Mouse (Mus musculus) forebrain, embryonic 15.5 days (tissue): ENCODE measurements around the gene Lsm14b. TPM values are rescaled to one million over a fixed set of nuclear protein-coding genes. Genes with fewer than 3 reads are reported as not detected.

ENCODE experiments used
- ATAC-seq: fragments of 200-750 bp; cut with Nextera tagmentation; replicated peaks from 2 replicates; pipeline ENCODE4 v1.8.0; 2017; ENCODE audit warnings: mild to moderate bottlenecking, moderate TSS enrichment, moderate library complexity
- H3K27ac ChIP-seq: fragments of 300-500 bp; sonication (generic); replicated peaks from 2 replicates; pipeline ENCODE4 v1.5.1; 2015; ENCODE audit warnings: mild to moderate bottlenecking, inconsistent platforms
- H3K27me3 ChIP-seq: fragments of 300-500 bp; sonication (generic); 2 replicates; pipeline ENCODE4 v1.6.1; 2015; ENCODE audit warnings: inconsistent platforms
- H3K36me3 ChIP-seq: fragments of 300-500 bp; sonication (generic); 2 replicates; pipeline ENCODE4 v1.6.1; 2015; ENCODE audit warnings: mild to moderate bottlenecking, inconsistent platforms
- H3K4me1 ChIP-seq: fragments of 300-500 bp; sonication (generic); 2 replicates; pipeline ENCODE4 v1.6.1; 2015; ENCODE audit warnings: inconsistent platforms
- H3K4me2 ChIP-seq: fragments of 300-500 bp; sonication (generic); replicated peaks from 2 replicates; pipeline ENCODE4 v1.6.1; 2015; ENCODE audit warnings: mild to moderate bottlenecking, inconsistent platforms
- H3K4me3 ChIP-seq: fragments of 300-500 bp; sonication (generic); 2 replicates; pipeline ENCODE4 v1.5.1; 2015; ENCODE audit warnings: mild to moderate bottlenecking, inconsistent platforms
- H3K9ac ChIP-seq: fragments of 300-500 bp; sonication (generic); replicated peaks from 2 replicates; pipeline ENCODE4 v1.6.1; 2015; ENCODE audit warnings: mild to moderate bottlenecking, inconsistent platforms
- H3K9me3 ChIP-seq: fragments of 300-500 bp; sonication (generic); 2 replicates; pipeline ENCODE4 v1.6.1; 2016; ENCODE audit warnings: inconsistent platforms
- WGBS: fragments of 180-500 bp; shearing (Covaris S2); methylation state at CpG from one replicate; pipeline ENCODE4 v1.1.7; 2015; ENCODE audit warnings: mixed read lengths; 5-methylcytosine and 5-hydroxymethylcytosine counted together
- polyA plus RNA-seq: library from polyadenylated mRNA; unstranded; fragments of >200 nt; fragmentation: Nextera tagmentation; extraction: Ambion mirVana; gene quantifications from 2 replicates; pipeline ENCODE4 v1.2.1, GENCODE M21; 2015

Gene Lsm14b
- polyA plus RNA-seq, 1 experiment from 2014 or later = 23.6 TPM

GRCm38 (mm10) chr2:180071671-180072070 lies 46.9 kb downstream of the Lsm14b start:
- Histone ChIP-seq H3K9me3 (no peaks in the 10 kb centered on the region), H3K9ac (no peak overlapping the region), H3K4me2 (peak overlapping the region; percentile 66; the same call in 1 of the 2 replicates), H3K27me3 (no peaks in the 10 kb centered on the region), H3K36me3 (peaks cover 18% of the 10 kb centered on the region), H3K4me3 (no peak overlapping the region), H3K4me1 (peaks cover 18% of the 10 kb centered on the region), H3K27ac (no peak overlapping the region)
- 77% methylated on average over 2 of the region's 2 CpGs for WGBS
- ATAC-seq = no peak

GRCm38 (mm10) chr2:180072886-180073285 lies 48.1 kb downstream of the Lsm14b start:
- Histone ChIP-seq H3K4me1 (peaks cover 18% of the 10 kb centered on the region), H3K27me3 (no peaks in the 10 kb centered on the region), H3K27ac (no peak overlapping the region), H3K36me3 (peaks cover 10% of the 10 kb centered on the region), H3K9ac (no peak overlapping the region), H3K9me3 (no peaks in the 10 kb centered on the region), H3K4me2 (no peak overlapping the region), H3K4me3 (no peak overlapping the region)
- WGBS = 88% methylated on average over 7 of the region's 7 CpGs
- no peak for ATAC-seq

- Histone ChIP-seq H3K4me3 (no peak overlapping the region), H3K9ac (no peak overlapping the region), H3K27ac (no peak overlapping the region), H3K4me2 (no peak overlapping the region), H3K36me3 (peaks cover 8% of the 10 kb centered on the region; the same call in 1 of the 2 replicates), H3K4me1 (no peaks in the 10 kb centered on the region), H3K27me3 (no peaks in the 10 kb centered on the region), H3K9me3 (no peaks in the 10 kb centered on the region)
- 54% methylated on average over 3 of the region's 3 CpGs for WGBS
- no peak for ATAC-seq
Observed at GRCm38 (mm10) chr2:180077622-180078021, 52.8 kb downstream of the Lsm14b start.

- Histone ChIP-seq H3K9me3 (no peaks in the 10 kb centered on the region), H3K27ac (no peak overlapping the region), H3K4me2 (no peak overlapping the region), H3K9ac (no peak overlapping the region), H3K4me1 (peaks cover 2% of the 10 kb centered on the region; the same call in 1 of the 2 replicates), H3K4me3 (no peak overlapping the region), H3K36me3 (peaks cover 16% of the 10 kb centered on the region; the same call in 1 of the 2 replicates), H3K27me3 (no peaks in the 10 kb centered on the region)
- 91% methylated on average over 8 of the region's 8 CpGs for WGBS
- no peak for ATAC-seq
Observed at GRCm38 (mm10) chr2:180080680-180081079, 55.9 kb downstream of the Lsm14b start.

- no peaks in the 10 kb centered on the region for H3K27me3 ChIP-seq
- H3K9ac ChIP-seq = no peak overlapping the region
- no peak overlapping the region for H3K4me3 ChIP-seq
- no peaks in the 10 kb centered on the region for H3K9me3 ChIP-seq
- peaks cover 11% of the 10 kb centered on the region; the same call in 1 of the 2 replicates for H3K4me1 ChIP-seq
- peaks cover 16% of the 10 kb centered on the region; the same call in 1 of the 2 replicates for H3K36me3 ChIP-seq
- ATAC-seq = no peak
- 89% methylated on average over 10 of the region's 10 CpGs for WGBS
- no peak overlapping the region for H3K4me2 ChIP-seq
- H3K27ac ChIP-seq = no peak overlapping the region
Observed at GRCm38 (mm10) chr2:180083063-180083462, 58.3 kb downstream of the Lsm14b start.

GRCm38 (mm10) chr2:180084565-180084964 lies 59.8 kb downstream of the Lsm14b start:
- no peak overlapping the region for H3K4me3 ChIP-seq
- H3K4me2 ChIP-seq = no peak overlapping the region
- no peaks in the 10 kb centered on the region for H3K9me3 ChIP-seq
- H3K36me3 ChIP-seq = peaks cover 14% of the 10 kb centered on the region; the same call in 1 of the 2 replicates
- H3K27me3 ChIP-seq = no peaks in the 10 kb centered on the region
- no peak overlapping the region for H3K9ac ChIP-seq
- ATAC-seq = no peak
- H3K4me1 ChIP-seq = peaks cover 11% of the 10 kb centered on the region; the same call in 1 of the 2 replicates
- 31% methylated on average over 3 of the region's 3 CpGs for WGBS
- H3K27ac ChIP-seq = no peak overlapping the region

Other genes starting within 250 kb of the Lsm14b start
- 4.4 and 5.3 TPM in 2 replicates for gene Taf4, start 48.3 kb upstream of the Lsm14b start, polyA plus RNA-seq
- gene Psma7, start 17.4 kb downstream of the Lsm14b start, polyA plus RNA-seq = 541 and 580 TPM in 2 replicates
- 57.5 and 59.5 TPM in 2 replicates for gene Ss18l1, start 17.5 kb downstream of the Lsm14b start, polyA plus RNA-seq
- gene Mtg2, start 45.6 kb downstream of the Lsm14b start, polyA plus RNA-seq = 35.6 and 38.5 TPM in 2 replicates
- gene Hrh3, start 79.5 kb downstream of the Lsm14b start, polyA plus RNA-seq = 2.3 and 2.7 TPM in 2 replicates
- 66.3 and 67.3 TPM in 2 replicates for gene Osbpl2, start 94.3 kb downstream of the Lsm14b start, polyA plus RNA-seq
- gene Adrm1, start 146.5 kb downstream of the Lsm14b start, polyA plus RNA-seq = 201 and 206 TPM in 2 replicates
- gene Lama5, start 200.9 kb downstream of the Lsm14b start, polyA plus RNA-seq = 3.0 and 3.1 TPM in 2 replicates
- 407 and 432 TPM in 2 replicates for gene Rps21, start 232.4 kb downstream of the Lsm14b start, polyA plus RNA-seq
- 18.4 and 21.6 TPM in 2 replicates for gene Cables2, start 248.5 kb downstream of the Lsm14b start, polyA plus RNA-seq